Mouse (Mus musculus) lung, embryonic 16.5 days (tissue): ENCODE results near the gene Foxm1. TPM values are rescaled to one million over a fixed set of nuclear protein-coding genes. Genes with fewer than 3 reads are reported as not detected.

Experiments
- polyA plus RNA-seq: library from polyadenylated mRNA; unstranded; fragments of >200 nt; fragmentation: Nextera tagmentation; extraction: Ambion mirVana; gene quantifications from 2 replicates; pipeline ENCODE4 v1.2.1, GENCODE M21; 2015

The Foxm1 gene
- polyA plus RNA-seq, 1 experiment from 2014 or later = 43.2 TPM

Other genes starting within 250 kb of the Foxm1 start
- 142 and 158 TPM in 2 replicates for gene Tspan9, start 219.4 kb upstream of the Foxm1 start, polyA plus RNA-seq
- gene Tead4, start 62.1 kb upstream of the Foxm1 start, polyA plus RNA-seq = 5.5 and 5.9 TPM in 2 replicates
- 19.3 and 21.6 TPM in 2 replicates for gene Tulp3, start 7.1 kb upstream of the Foxm1 start, polyA plus RNA-seq
- 113 and 117 TPM in 2 replicates for gene Rhno1, start 56 bp upstream of the Foxm1 start, polyA plus RNA-seq
- gene Tex52, start 12.5 kb downstream of the Foxm1 start, polyA plus RNA-seq = 0.31 and 0.65 TPM in 2 replicates
- gene Gm44596, start 12.5 kb downstream of the Foxm1 start, polyA plus RNA-seq = not detected in 2 replicates
- gene Nrip2, start 36.3 kb downstream of the Foxm1 start, polyA plus RNA-seq = 3.5 and 3.6 TPM in 2 replicates
- gene Itfg2, start 62.0 kb downstream of the Foxm1 start, polyA plus RNA-seq = 29.6 and 32.2 TPM in 2 replicates
- 400 and 427 TPM in 2 replicates for gene Fkbp4, start 75.7 kb downstream of the Foxm1 start, polyA plus RNA-seq
- gene Pzp, start 163.8 kb downstream of the Foxm1 start, polyA plus RNA-seq = 0.79 and 7.8 TPM in 2 replicates
- gene A2ml1, start 218.6 kb downstream of the Foxm1 start, polyA plus RNA-seq = 4.9 and 7.3 TPM in 2 replicates